Mouse (Mus musculus) small intestine, adult 2 months (tissue): Measurements from ENCODE around the gene Nanos3.

ENCODE experiments used
- CTCF ChIP-seq: fragments of 200-500 bp; IDR thresholded peaks from 2 replicates; pipeline ENCODE4 v1.5.1; 2012; ENCODE audit warnings: low read depth, mild to moderate bottlenecking, control low read depth, inconsistent platforms, low read length, moderate library complexity, mixed read lengths; ENCODE audit not compliant: insufficient replicate concordance, insufficient read length; ENCODE audit errors: extremely low read depth
- POLR2A ChIP-seq: fragments of 200-500 bp; IDR thresholded peaks from 2 replicates; pipeline ENCODE4 v1.6.1; 2012; ENCODE audit warnings: low read depth, mild to moderate bottlenecking, control low read depth, inconsistent platforms, low read length, moderate library complexity

- TF ChIP-seq POLR2A (peak; percentile 33; the same call in 1 of the 2 replicates), CTCF (no peak)
Measured at GRCm38 (mm10) chr8:84201545-84202245, 16.7 kb upstream of the Nanos3 start.
